Mouse (Mus musculus): ENCODE data around the gene Stxbp2.

Gene Stxbp2

GRCm38 (mm10) chr8:3683408-3684176 is 52.8 kb downstream of the Stxbp2 start:
- peak; percentile 88 to 89 for DNase-seq

GRCm38 (mm10) chr8:3684530-3684929 is 53.8 kb downstream of the Stxbp2 start:
- DNase-seq, result no peak

- DNase-seq, result no peak
These were observed 54.7 kb downstream of the Stxbp2 start for GRCm38 (mm10) chr8:3685422-3685821.

GRCm38 (mm10) chr8:3687537-3687936 is 56.8 kb downstream of the Stxbp2 start:
- DNase-seq, result no peak

- no peak for DNase-seq
These were observed 60.0 kb downstream of the Stxbp2 start for GRCm38 (mm10) chr8:3690774-3691173.

All from cerebellum, postnatal 25 days (tissue).